Mouse (Mus musculus) thymus, adult 2 months (tissue): ENCODE results near the gene Hspb9. TPM values are rescaled to one million over a fixed set of nuclear protein-coding genes. Genes with fewer than 3 reads are reported as not detected.

Experiments
- DNase-seq: peaks from one replicate; pipeline ENCODE4 v3.0.0; 2021
- H3K27ac ChIP-seq: fragments of 200-500 bp; 2 replicates; pipeline ENCODE4 v1.5.1; 2012; ENCODE audit warnings: low read length, control low read depth; ENCODE audit not compliant: control insufficient read depth, insufficient read depth
- H3K27me3 ChIP-seq: fragments of 200-500 bp; 2 replicates; pipeline ENCODE4 v1.6.1; 2012; ENCODE audit warnings: mild to moderate bottlenecking, low read length, moderate library complexity, mixed read lengths; ENCODE audit not compliant: control insufficient read depth, insufficient read depth
- H3K36me3 ChIP-seq: fragments of 200-500 bp; 2 replicates; pipeline ENCODE4 v1.6.1; 2012; ENCODE audit warnings: mild to moderate bottlenecking, low read length, moderate library complexity; ENCODE audit not compliant: control insufficient read depth, insufficient read depth
- H3K4me1 ChIP-seq: fragments of 200-500 bp; replicated peaks from 2 replicates; pipeline ENCODE4 v1.6.1; 2012; ENCODE audit warnings: low read length; ENCODE audit not compliant: control insufficient read depth, insufficient read depth
- H3K4me3 ChIP-seq: fragments of 200-500 bp; 2 replicates; pipeline ENCODE4 v1.5.1; 2012; ENCODE audit warnings: mild to moderate bottlenecking, low read length, control low read depth, moderate library complexity; ENCODE audit not compliant: control insufficient read depth, insufficient read depth
- CTCF ChIP-seq: fragments of 200-500 bp; IDR thresholded peaks from 2 replicates; pipeline ENCODE4 v1.5.1; 2012; ENCODE audit warnings: mild to moderate bottlenecking, control low read depth, low read length, moderate library complexity, borderline replicate concordance; ENCODE audit not compliant: control insufficient read depth, poor library complexity, insufficient read depth; ENCODE audit errors: extremely low read depth
- POLR2A ChIP-seq: fragments of 200-500 bp; IDR thresholded peaks from 2 replicates; pipeline ENCODE4 v1.6.1; 2012; ENCODE audit warnings: mild to moderate bottlenecking, low read length, control low read depth, moderate library complexity; ENCODE audit not compliant: control insufficient read depth, poor library complexity, insufficient read depth; ENCODE audit errors: extremely low read depth
- WGBS: fragments of 180-500 bp; shearing (Covaris S2); methylation state at CpG from one replicate; pipeline ENCODE4 v1.1.7; 2018; 5-methylcytosine and 5-hydroxymethylcytosine counted together
- polyA plus RNA-seq: library from polyadenylated mRNA; depleted of rRNA; stranded (reverse); fragments of >200 nt; gene quantifications from 2 replicates; pipeline ENCODE4 v1.2.3, GENCODE M21; 2012

Hspb9 gene
- polyA plus RNA-seq, 1 experiment: 0.24 TPM

DNA sequence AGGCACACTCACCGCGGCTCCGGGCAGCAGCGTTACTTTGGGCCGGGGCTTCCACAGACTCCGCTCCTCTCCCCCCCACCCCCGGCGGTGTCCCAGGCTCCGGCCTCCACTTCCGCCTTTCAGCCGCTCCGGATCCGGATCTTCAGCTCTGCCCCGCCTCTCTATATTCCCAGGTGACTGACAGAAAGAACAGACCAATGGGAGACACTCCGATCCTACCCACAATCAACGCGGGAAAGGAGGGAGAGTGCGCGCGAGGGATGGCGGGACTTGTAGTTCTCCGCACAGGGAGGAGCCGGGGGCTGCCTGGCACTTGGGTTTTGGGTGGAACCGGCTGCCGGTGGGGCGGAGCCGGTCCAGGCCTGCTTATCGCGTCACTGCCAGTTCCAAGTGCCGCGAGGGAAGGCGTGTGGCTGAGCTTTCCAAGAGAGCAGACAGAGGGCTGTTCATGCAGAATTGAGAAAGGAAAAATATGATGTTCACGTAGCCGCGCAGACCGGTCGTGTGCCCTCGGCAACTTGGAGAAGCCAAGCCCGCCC lies 24.5 kb downstream of the Hspb9 start, which contains the start of gene Rab5c:
TSS of gene Rab5c (minus strand) at position 150 of the 539 bp plus-strand sequence.
- peak within 1 kb of the TSS; percentile 90 for H3K4me3 ChIP-seq
- peaks cover 1% of the 10 kb centered on the region; the same call in 1 of the 2 replicates for H3K36me3 ChIP-seq
- peaks cover 18% of the 10 kb centered on the region for H3K4me1 ChIP-seq
- peak; percentile 98 for DNase-seq
- TF ChIP-seq CTCF (no peak; the same call in 1 of the 2 replicates), POLR2A (peak; percentile 77)
- H3K27me3 ChIP-seq: no peaks in the 10 kb centered on the region
- WGBS: under 1% methylated on average over 39 of the region's 39 CpGs
- H3K27ac ChIP-seq: peak within 1 kb of the TSS; percentile 48

DNA sequence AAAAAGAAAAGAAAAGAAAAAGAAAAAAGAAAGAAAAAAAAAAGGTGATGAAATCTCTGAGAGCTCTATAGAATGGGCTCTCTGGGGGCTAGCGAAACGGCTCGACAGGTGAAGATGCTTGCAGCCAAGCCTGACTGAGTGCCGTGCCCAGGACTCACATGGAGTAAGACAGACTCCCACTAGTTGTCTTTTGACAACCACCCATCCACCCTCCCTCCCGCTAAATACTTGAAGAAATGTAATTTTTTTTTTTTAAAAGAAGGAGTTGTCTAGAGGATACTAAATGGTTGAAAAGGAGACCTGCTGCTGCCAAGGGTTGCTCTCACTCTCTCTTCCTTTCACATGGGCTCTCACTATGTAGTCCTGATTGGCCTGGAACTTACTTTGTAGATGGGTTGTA lies 25.1 kb downstream of the Hspb9 start:
- peaks cover 18% of the 10 kb centered on the region for H3K4me1 ChIP-seq
- no peak for TF ChIP-seq POLR2A
- TF ChIP-seq CTCF: no peak
- no peak for DNase-seq
- H3K27ac ChIP-seq: no peak overlapping the region
- WGBS: 26% methylated on average over 5 of the region's 5 CpGs
- H3K4me3 ChIP-seq: no peak overlapping the region
- no peaks in the 10 kb centered on the region for H3K36me3 ChIP-seq
- no peaks in the 10 kb centered on the region for H3K27me3 ChIP-seq

DNA sequence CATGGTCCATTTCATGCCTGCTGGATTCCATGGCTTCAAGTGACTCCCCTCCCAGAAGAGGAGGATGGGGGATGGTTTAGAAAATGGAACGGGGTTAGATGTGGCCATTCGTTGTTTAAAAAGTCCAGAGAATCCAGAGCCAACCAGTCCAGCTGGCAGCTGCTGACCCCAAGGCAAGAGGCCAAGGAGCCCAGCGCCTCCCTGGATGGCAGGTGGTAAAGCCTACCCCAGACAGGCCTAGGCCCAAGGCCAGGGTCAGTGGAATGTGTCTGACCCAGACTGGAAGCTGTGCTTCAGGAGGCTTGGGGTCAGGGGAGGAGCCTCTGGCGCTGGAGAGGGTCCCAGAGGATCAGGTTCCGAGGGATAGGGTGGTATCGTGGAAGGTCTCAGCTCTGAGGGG lies 27.7 kb downstream of the Hspb9 start:
- 96% methylated on average over 6 of the region's 6 CpGs for WGBS
- no peak overlapping the region for H3K27ac ChIP-seq
- H3K4me3 ChIP-seq: no peak overlapping the region
- peaks cover 8% of the 10 kb centered on the region for H3K4me1 ChIP-seq
- DNase-seq: no peak
- no peaks in the 10 kb centered on the region for H3K27me3 ChIP-seq
- no peaks in the 10 kb centered on the region for H3K36me3 ChIP-seq
- TF ChIP-seq CTCF: no peak
- no peak for TF ChIP-seq POLR2A

DNA sequence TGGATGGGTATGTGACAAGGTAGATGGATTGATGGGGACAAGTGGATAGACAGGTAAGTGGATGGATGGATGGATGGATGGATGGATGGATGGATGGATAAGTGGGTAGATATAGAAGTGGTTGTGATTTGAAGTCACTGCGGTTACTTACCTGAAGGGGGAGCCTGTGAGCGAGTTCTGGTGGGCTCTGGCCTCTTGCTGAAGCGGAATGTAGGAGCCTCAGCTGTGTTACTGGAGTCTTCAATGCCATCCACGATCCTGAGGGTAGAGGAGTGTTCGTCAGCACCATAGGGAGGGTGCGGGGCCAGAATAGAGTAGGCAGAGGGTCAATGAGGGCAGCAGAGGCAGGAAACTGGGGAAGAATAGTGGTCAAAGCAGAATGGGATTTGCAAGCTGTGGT lies 31.4 kb downstream of the Hspb9 start:
- H3K36me3 ChIP-seq: no peaks in the 10 kb centered on the region
- TF ChIP-seq CTCF (peak; percentile 41; the same call in 1 of the 2 replicates), POLR2A (no peak)
- no peak overlapping the region for H3K27ac ChIP-seq
- no peaks in the 10 kb centered on the region; the same call in 1 of the 2 replicates for H3K4me1 ChIP-seq
- H3K27me3 ChIP-seq: no peaks in the 10 kb centered on the region
- H3K4me3 ChIP-seq: no peak overlapping the region
- 23% methylated on average over 6 of the region's 6 CpGs for WGBS
- DNase-seq: peak; percentile 61

DNA sequence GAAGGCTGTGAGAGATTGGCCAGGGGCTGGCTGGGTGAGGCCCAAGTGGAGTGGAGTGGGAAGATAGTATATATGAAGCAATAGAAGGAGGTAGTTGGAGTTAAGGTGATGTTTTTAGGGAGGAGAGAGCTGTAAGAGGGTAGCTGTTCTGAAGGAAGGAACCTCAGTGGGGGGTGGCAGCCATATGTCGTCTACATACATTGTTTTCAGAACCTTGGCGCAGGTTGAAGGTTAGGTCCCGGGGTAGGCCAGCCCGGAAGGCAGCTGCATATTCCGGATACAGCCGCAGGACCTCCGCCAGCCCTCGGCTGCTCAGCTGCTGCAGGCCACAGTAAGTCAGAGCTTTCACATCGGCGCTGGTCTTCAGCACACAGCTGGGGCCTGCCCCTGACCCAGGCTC lies 32.9 kb downstream of the Hspb9 start:
- H3K27me3 ChIP-seq: no peaks in the 10 kb centered on the region
- WGBS: 94% methylated on average over 10 of the region's 10 CpGs
- H3K36me3 ChIP-seq: no peaks in the 10 kb centered on the region

DNA sequence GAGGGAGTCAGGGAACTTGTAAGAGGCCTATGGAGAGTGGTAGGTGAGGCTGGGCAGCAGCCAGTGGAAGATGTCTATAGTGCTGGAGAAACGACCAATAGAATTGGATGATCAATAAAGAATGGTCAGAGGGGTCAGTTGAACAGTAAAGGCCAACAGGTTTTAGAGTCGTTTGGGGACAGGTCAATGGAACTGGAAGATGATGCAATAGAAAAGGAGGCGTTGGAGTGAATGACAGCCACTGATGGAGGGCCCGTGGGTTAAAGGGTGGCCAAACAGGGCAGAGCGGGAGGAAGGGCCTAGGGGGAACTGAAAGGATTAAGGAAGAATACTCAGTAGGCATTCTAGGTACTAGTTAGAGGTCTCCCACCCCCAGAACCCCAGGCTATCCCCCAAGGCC lies 33.5 kb downstream of the Hspb9 start:
- Histone ChIP-seq H3K4me1 (no peaks in the 10 kb centered on the region; the same call in 1 of the 2 replicates), H3K36me3 (no peaks in the 10 kb centered on the region), H3K27me3 (no peaks in the 10 kb centered on the region), H3K4me3 (no peak overlapping the region), H3K27ac (no peak overlapping the region)
- no peak for TF ChIP-seq CTCF
- no peak for TF ChIP-seq POLR2A
- no peak for DNase-seq
- 83% methylated on average over 5 of the region's 5 CpGs for WGBS

More for the DNA sequence above, 32.9 kb downstream of the Hspb9 start:
- Histone ChIP-seq H3K4me3 (no peak overlapping the region), H3K4me1 (no peaks in the 10 kb centered on the region; the same call in 1 of the 2 replicates), H3K27ac (no peak overlapping the region)
- no peak for DNase-seq
- TF ChIP-seq CTCF (no peak), POLR2A (no peak)
